Mouse (Mus musculus): ENCODE measurements around the gene Gabrp.

Gabrp gene

DNA sequence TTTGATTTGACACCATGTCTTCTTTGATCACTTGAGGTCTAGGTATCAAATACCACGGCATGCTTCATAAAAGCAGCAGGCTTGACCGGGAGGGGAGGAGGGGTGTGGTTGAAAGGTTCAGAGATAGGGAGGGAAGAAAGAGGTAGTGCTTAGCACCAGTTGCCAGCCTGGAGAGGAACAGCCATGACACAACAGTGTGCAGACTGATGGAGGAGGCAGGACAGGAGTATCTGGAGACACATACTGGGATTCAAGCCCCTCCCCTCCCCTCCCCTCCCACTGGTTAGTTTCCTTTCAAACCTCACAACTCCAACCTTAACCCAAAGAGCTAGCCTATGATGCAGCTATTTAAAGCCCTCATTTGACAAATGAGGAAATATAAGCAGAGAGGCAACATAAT lies 49.2 kb downstream of the Gabrp start:
- no peak for DNase-seq (ENCODE audit: low read depth)

DNA sequence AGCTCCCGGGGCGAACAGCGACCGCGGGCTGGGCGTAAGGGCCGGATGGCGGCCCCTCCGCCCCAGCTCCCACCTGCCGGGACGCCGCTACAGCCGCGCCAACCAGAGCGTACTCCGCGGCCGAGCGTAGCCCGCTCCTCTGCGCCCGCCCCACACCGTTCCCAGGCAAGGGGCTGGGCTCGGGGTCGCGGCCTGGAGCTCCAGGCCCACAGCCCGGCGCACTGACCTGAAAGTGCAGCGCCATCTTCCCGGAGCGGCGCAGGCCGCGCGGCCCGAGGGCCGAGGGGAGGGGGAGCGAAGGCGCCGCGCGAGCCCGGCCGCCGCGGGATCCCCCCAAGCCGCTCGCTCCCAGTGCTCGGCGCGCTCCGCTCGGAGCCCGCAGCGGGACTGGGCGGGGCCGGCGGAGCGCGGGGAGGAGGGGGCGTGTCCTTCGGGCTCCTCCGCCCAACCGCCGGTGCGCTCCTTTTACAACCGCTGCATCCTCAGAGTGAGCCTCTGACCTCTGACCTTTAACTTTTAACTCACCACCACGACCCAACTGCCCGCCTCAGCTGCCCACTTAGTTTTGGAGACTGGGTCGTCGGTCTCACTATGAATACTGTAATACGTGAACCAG lies 65.3 kb downstream of the Gabrp start, which contains the start of gene Ranbp17:
Ranbp17 (minus strand) TSS at position 371 of the 616 bp plus-strand sequence.
- no peak for DNase-seq (ENCODE audit: low read depth)

DNA sequence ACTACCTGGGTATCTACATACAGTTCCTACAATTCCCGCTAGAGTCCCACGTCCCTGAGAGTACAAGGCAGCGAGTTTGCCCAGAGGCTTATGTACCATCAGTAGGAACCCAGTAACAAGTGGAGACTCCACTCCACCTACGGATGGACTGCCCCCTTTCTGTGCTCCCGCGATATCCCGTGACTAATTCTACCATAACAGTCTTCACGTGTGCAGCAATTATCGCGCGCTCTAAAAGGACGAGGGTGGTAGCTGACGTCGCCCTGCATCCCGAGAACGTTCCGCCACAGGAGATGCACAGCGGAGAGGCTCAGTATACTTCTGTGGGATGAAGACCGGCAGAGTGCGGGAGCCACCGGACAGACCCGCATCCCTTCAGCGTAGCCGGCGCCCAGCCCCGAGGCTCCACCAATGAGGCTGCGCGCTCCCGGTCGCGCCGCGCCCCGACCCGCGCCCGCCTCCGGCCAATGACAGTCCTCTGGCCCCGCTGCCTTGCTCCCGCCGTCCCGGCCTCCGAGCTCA lies 65.8 kb downstream of the Gabrp start:
- DNase-seq (ENCODE audit: low read depth) = no peak

DNA sequence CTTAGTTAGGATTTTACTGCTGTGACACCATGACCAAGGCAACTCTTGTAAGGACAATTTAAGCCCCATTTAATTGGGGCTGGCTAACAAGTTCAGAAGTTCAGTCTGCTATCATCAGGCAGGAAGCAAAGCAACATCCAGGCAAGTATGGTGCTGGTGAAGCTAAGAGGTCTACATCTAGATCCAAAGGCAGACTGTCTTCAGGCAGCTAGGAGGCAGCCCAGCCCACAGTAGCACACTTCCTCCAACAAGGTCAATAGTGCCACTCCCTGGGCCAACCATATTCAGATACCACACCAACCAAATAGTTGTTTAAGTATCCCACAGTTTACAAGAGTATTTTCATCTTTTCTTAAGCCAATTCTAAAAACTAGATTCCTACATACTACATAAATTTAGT lies 69.4 kb downstream of the Gabrp start:
- no peak for DNase-seq (ENCODE audit: low read depth)

Measured in 416B (cell line).